Mouse (Mus musculus) urinary bladder, postnatal 25 days (tissue): Measurements from ENCODE around the gene Slc5a2.

Experiments used
- DNase-seq: peaks from one replicate; pipeline ENCODE4 v3.0.0; 2022; ENCODE audit warnings: low spot score

Gene Slc5a2

GRCm38 (mm10) chr7:128300952-128301351, 35.5 kb downstream of the Slc5a2 start:
- no peak for DNase-seq

GRCm38 (mm10) chr7:128302151-128302550, 36.7 kb downstream of the Slc5a2 start:
- no peak for DNase-seq

- DNase-seq = no peak
Measured at GRCm38 (mm10) chr7:128304198-128304597, 38.7 kb downstream of the Slc5a2 start.

GRCm38 (mm10) chr7:128304907-128305306, 39.5 kb downstream of the Slc5a2 start:
- DNase-seq = no peak

- DNase-seq = no peak
Measured at GRCm38 (mm10) chr7:128307851-128308250, 42.4 kb downstream of the Slc5a2 start.

GRCm38 (mm10) chr7:128309216-128309615, 43.8 kb downstream of the Slc5a2 start:
- DNase-seq = no peak

- no peak for DNase-seq
Measured at GRCm38 (mm10) chr7:128309776-128310175, 44.3 kb downstream of the Slc5a2 start.

- no peak for DNase-seq
Measured at GRCm38 (mm10) chr7:128310229-128310688, 44.8 kb downstream of the Slc5a2 start.

GRCm38 (mm10) chr7:128311263-128311662, 45.8 kb downstream of the Slc5a2 start:
- DNase-seq = no peak

GRCm38 (mm10) chr7:128311811-128312210, 46.4 kb downstream of the Slc5a2 start:
- DNase-seq = no peak

- no peak for DNase-seq
Measured at GRCm38 (mm10) chr7:128312375-128313059, 47.1 kb downstream of the Slc5a2 start.

GRCm38 (mm10) chr7:128313601-128314000, 48.1 kb downstream of the Slc5a2 start:
- no peak for DNase-seq

GRCm38 (mm10) chr7:128314491-128314890, 49.0 kb downstream of the Slc5a2 start:
- no peak for DNase-seq

GRCm38 (mm10) chr7:128317011-128317410, 51.6 kb downstream of the Slc5a2 start:
- DNase-seq = no peak

- no peak for DNase-seq
Measured at GRCm38 (mm10) chr7:128319140-128319539, 53.7 kb downstream of the Slc5a2 start.

- DNase-seq = no peak
Measured at GRCm38 (mm10) chr7:128320219-128320816, 54.9 kb downstream of the Slc5a2 start.

GRCm38 (mm10) chr7:128321260-128321659, 55.8 kb downstream of the Slc5a2 start:
- DNase-seq = no peak
